Mouse (Mus musculus): ENCODE data around the gene Olfr724. TPM values are rescaled to one million over a fixed set of nuclear protein-coding genes. Genes with fewer than 3 reads are reported as not detected.
"Not testable (repeated sequence)": the region's sequence is repeated elsewhere in the genome, so short reads cannot be mapped to it uniquely, and the experiment has no call there.

The Olfr724 gene
- polyA plus RNA-seq (2016; fragmentation: Nextera tagmentation; extraction: Ambion mirVana) = not detected in 2 replicates

DNA sequence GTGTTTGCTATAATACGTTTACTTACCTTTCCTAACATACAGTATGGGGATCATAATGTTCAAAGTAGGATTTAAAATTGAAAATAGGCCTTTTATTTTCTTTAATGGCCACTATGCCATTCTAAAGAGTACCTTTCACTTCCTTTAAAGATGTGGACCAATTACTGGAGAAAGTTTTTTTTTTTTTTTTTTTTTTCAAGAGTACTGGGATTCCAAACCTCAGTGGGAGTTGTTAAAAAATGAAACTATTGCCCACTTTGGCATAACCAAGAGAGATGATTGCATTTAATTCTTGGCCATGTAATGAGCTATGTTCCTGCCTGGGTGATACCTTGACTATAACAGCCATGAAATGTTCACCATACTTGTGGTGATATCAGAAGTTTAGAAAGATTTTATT, at the start of gene Olfr724:
Gene Olfr724 (minus strand): TSS at position 101 of the 400 bp plus-strand sequence.
- H3K9me3 ChIP-seq; H3K27ac ChIP-seq; H3K9ac ChIP-seq; H3K4me2 ChIP-seq; H3K4me3 ChIP-seq (replicated peaks); H3K4me1 ChIP-seq; H3K27me3 ChIP-seq; H3K36me3 ChIP-seq (replicated peaks); ATAC-seq (ENCODE audit: low FRiP score): not testable (repeated sequence)
- 68% methylated on average over 1 of the region's 1 CpGs for WGBS

- Histone ChIP-seq H3K36me3 (replicated peaks) (no peaks in the 10 kb centered on the region), H3K27ac (no peak overlapping the region), H3K9me3 (no peaks in the 10 kb centered on the region), H3K4me1 (no peaks in the 10 kb centered on the region), H3K4me3 (replicated peaks) (no peak overlapping the region), H3K27me3 (no peaks in the 10 kb centered on the region), H3K4me2 (no peak overlapping the region), H3K9ac (no peak overlapping the region)
- WGBS = 46% methylated on average over 2 of the region's 2 CpGs
- no peak for ATAC-seq (ENCODE audit: low FRiP score)
These were observed 7.2 kb downstream of the Olfr724 start for GRCm38 (mm10) chr14:49955890-49956289.

DNA sequence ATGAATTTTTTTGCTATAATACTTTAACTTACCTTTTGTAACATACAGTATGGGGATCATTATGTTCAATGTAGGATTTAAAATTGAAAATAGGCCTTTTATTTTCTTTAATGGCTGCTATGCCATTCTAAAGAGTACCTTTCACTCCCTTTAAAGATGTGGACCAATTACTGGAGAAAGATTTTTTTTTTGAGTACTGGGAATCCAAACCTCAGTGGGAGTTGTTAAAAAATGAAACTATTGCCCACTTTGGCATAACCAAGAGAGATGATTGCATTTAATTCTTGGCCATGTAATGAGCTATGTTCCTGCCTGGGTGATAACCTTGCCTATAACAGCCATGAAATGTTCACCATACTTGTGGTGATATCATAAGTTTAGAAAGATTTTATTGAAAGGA, 31.4 kb downstream of the Olfr724 start, which contains the start of gene Olfr723:
Gene Olfr723 (minus strand): TSS at position 101 of the 400 bp plus-strand sequence.
- H3K4me3 ChIP-seq (replicated peaks); H3K4me1 ChIP-seq; H3K27ac ChIP-seq; H3K36me3 ChIP-seq (replicated peaks); H3K27me3 ChIP-seq; H3K9me3 ChIP-seq; ATAC-seq (ENCODE audit: low FRiP score); H3K4me2 ChIP-seq; H3K9ac ChIP-seq: not testable (repeated sequence)

Other genes starting within 250 kb of the Olfr724 start
- 17.3 and 18.5 TPM in 2 replicates for gene Armh4, start 179.9 kb downstream of the Olfr724 start, polyA plus RNA-seq (2016; fragmentation: Nextera tagmentation; extraction: Ambion mirVana)
- not detected in 2 replicates for gene Olfr722, start 61.3 kb downstream of the Olfr724 start, polyA plus RNA-seq (2016; fragmentation: Nextera tagmentation; extraction: Ambion mirVana)
- not detected in 2 replicates for gene Olfr723, start 31.5 kb downstream of the Olfr724 start, polyA plus RNA-seq (2016; fragmentation: Nextera tagmentation; extraction: Ambion mirVana)
- not detected in 2 replicates for gene Olfr725, start 77.1 kb upstream of the Olfr724 start, polyA plus RNA-seq (2016; fragmentation: Nextera tagmentation; extraction: Ambion mirVana)
- gene Olfr726, start 127.7 kb upstream of the Olfr724 start, polyA plus RNA-seq (2016; fragmentation: Nextera tagmentation; extraction: Ambion mirVana) = not detected in 2 replicates
- gene Olfr727, start 159.9 kb upstream of the Olfr724 start, polyA plus RNA-seq (2016; fragmentation: Nextera tagmentation; extraction: Ambion mirVana) = not detected in 2 replicates
- not detected in 2 replicates for gene Olfr728, start 179.4 kb upstream of the Olfr724 start, polyA plus RNA-seq (2016; fragmentation: Nextera tagmentation; extraction: Ambion mirVana)
- not detected in 2 replicates for gene Olfr729, start 189.6 kb upstream of the Olfr724 start, polyA plus RNA-seq (2016; fragmentation: Nextera tagmentation; extraction: Ambion mirVana)
- not detected in 2 replicates for gene Olfr730, start 224.9 kb upstream of the Olfr724 start, polyA plus RNA-seq (2016; fragmentation: Nextera tagmentation; extraction: Ambion mirVana)

Data from forebrain, embryonic 12.5 days (tissue).